Mouse (Mus musculus) cortical plate, adult 2 months (tissue): ENCODE measurements around the gene Smarcd3. TPM values are rescaled to one million over a fixed set of nuclear protein-coding genes. Genes with fewer than 3 reads are reported as not detected.
A peak's percentile ranks its signal among the peaks of the same experiment; 100 is the strongest.

ENCODE experiments used
- H3K27ac ChIP-seq: fragments of 200-500 bp; 2 replicates; pipeline ENCODE4 v1.5.1; 2012; ENCODE audit warnings: low read length, control low read depth, inconsistent platforms; ENCODE audit not compliant: insufficient read depth
- H3K4me1 ChIP-seq: fragments of 200-500 bp; 2 replicates; pipeline ENCODE4 v1.6.1; 2011; ENCODE audit warnings: low read length; ENCODE audit not compliant: control insufficient read depth, insufficient read depth
- H3K4me3 ChIP-seq: fragments of 200-500 bp; 2 replicates; pipeline ENCODE4 v1.5.1; 2011; ENCODE audit warnings: mild to moderate bottlenecking, low read length, control low read depth; ENCODE audit not compliant: insufficient read depth
- CTCF ChIP-seq: fragments of 200-500 bp; IDR thresholded peaks from 2 replicates; pipeline ENCODE4 v1.5.1; 2011; ENCODE audit warnings: mild to moderate bottlenecking, control low read depth, low read length; ENCODE audit not compliant: insufficient read depth; ENCODE audit errors: extremely low read depth
- POLR2A ChIP-seq: fragments of 200-500 bp; IDR thresholded peaks from 2 replicates; pipeline ENCODE4 v1.6.1; 2011; ENCODE audit warnings: mild to moderate bottlenecking, low read length, control low read depth; ENCODE audit not compliant: insufficient read depth; ENCODE audit errors: extremely low read depth
- polyA plus RNA-seq: library from polyadenylated mRNA; depleted of rRNA; stranded (reverse); fragments of >200 nt; gene quantifications from 2 replicates; pipeline ENCODE4 v1.2.3, GENCODE M21; 2012

The Smarcd3 gene
- polyA plus RNA-seq, 1 experiment: 97.9 TPM

DNA sequence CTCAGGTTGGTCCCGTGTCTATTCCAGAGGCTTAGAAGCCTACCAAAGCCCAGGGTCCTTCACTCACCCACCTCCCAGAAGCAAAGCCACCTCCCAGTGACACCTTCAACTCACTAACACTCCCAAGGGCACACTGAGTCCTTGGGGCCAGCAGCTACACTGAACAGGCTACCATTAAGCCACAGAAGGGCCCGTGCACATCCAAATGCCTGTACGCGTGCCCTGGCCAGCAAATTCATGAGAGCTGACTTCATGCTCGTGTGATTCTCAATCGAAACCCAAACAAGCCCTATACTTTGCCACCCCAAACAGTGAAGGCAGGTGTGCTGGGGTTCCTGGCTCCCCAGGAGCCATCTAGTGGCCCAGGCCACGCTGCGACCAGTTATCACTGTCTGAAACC, 3.6 kb downstream of the Smarcd3 start:
- TF ChIP-seq POLR2A: no peak
- TF ChIP-seq CTCF: no peak
- peaks cover 5% of the 10 kb centered on the region; the same call in 1 of the 2 replicates for H3K4me1 ChIP-seq
- H3K4me3 ChIP-seq: no peak overlapping the region

GRCm38 (mm10) chr5:24620116-24620515, 4.1 kb downstream of the Smarcd3 start:
- no peak overlapping the region for H3K27ac ChIP-seq
- TF ChIP-seq CTCF: no peak
- TF ChIP-seq POLR2A: no peak
- H3K4me3 ChIP-seq: no peak overlapping the region
- H3K4me1 ChIP-seq: peaks cover 5% of the 10 kb centered on the region; the same call in 1 of the 2 replicates

More for the DNA sequence above, 3.6 kb downstream of the Smarcd3 start:
- no peak overlapping the region for H3K27ac ChIP-seq

- H3K27ac ChIP-seq: no peak overlapping the region
- TF ChIP-seq POLR2A (no peak), CTCF (no peak)
- no peak overlapping the region for H3K4me3 ChIP-seq
- peaks cover 2% of the 10 kb centered on the region; the same call in 1 of the 2 replicates for H3K4me1 ChIP-seq
These were observed 5.3 kb downstream of the Smarcd3 start for GRCm38 (mm10) chr5:24618921-24619320.

GRCm38 (mm10) chr5:24615097-24615496, 9.1 kb downstream of the Smarcd3 start:
- Histone ChIP-seq H3K27ac (no peak overlapping the region), H3K4me1 (peaks cover 2% of the 10 kb centered on the region; the same call in 1 of the 2 replicates), H3K4me3 (no peak overlapping the region)
- no peak for TF ChIP-seq CTCF
- TF ChIP-seq POLR2A: no peak

DNA sequence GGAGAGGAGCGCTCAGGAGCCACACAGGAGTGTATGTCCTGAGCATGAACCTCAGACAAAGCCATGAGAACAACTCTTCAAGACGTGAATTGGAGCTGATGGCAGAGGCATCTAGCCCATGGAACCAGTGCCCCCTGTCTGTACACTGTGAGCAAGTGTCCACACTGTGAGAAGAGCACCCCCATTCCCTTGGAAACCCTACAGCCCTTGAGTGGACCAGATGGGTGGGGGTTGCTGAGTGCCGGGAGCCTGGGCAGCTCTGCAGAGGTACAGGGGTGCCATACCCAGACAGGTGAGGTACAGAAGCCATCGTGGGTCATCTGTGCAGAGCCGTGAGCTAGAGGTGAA, 11.9 kb downstream of the Smarcd3 start:
- no peak for TF ChIP-seq POLR2A
- TF ChIP-seq CTCF: no peak
- Histone ChIP-seq H3K4me3 (no peak overlapping the region), H3K27ac (no peak overlapping the region), H3K4me1 (peaks cover 2% of the 10 kb centered on the region; the same call in 1 of the 2 replicates)

DNA sequence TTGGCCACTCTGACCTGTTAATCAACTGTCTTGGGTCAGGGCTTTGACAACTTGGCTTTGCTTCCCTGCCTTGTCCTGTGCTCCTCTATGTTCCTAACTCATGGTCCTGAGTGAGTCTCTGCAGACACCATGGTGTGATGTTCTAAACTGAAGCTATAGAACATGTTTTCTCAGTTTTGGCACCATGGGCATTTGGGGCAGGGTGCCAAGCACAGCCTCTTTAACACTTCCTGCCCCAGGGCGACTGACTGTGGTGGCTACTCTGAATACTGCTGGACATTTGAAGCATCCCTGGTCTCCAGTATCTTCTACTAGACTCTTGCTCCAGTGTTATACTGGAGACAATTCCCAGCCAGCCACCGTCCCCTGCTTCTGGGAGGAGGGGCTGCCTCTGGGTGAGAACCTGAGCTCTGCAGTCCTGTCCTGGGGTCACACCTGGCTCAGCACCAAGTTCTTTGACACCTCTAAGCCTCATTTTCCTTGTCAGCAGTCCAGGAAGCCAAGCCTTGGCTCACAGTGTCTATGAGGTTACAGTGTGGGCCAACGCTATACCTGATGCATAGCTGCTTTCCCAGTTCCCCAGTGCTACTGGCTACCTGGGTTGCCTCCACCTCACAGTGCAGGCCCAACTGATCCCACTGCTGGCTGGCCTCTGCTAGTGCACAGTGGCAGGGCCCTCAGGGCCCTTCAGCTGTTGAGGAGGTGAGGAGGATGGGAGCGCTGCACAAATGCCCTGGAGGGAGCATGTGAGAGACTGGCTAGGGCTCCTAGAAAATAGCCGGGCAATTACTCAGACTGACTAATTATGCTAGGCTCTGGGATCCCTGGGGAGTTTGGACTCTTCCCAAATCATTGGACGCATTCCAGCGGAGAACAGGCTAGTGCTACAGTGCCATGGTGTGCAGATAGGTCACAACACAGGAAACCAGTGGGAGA, 12.6 kb downstream of the Smarcd3 start:
- Histone ChIP-seq H3K4me3 (no peak overlapping the region), H3K27ac (no peak overlapping the region), H3K4me1 (peaks cover 2% of the 10 kb centered on the region; the same call in 1 of the 2 replicates)
- no peak for TF ChIP-seq POLR2A
- no peak for TF ChIP-seq CTCF

GRCm38 (mm10) chr5:24609388-24609787, 14.8 kb downstream of the Smarcd3 start:
- Histone ChIP-seq H3K4me3 (no peak overlapping the region), H3K4me1 (peaks cover 5% of the 10 kb centered on the region), H3K27ac (no peak overlapping the region)
- TF ChIP-seq CTCF: no peak
- TF ChIP-seq POLR2A: no peak

GRCm38 (mm10) chr5:24605980-24606665, 18.1 kb downstream of the Smarcd3 start:
- TF ChIP-seq POLR2A (no peak), CTCF (no peak)
- no peak overlapping the region for H3K27ac ChIP-seq
- H3K4me1 ChIP-seq: peaks cover 3% of the 10 kb centered on the region; the same call in 1 of the 2 replicates
- peak overlapping the region; percentile 35; the same call in 1 of the 2 replicates for H3K4me3 ChIP-seq

DNA sequence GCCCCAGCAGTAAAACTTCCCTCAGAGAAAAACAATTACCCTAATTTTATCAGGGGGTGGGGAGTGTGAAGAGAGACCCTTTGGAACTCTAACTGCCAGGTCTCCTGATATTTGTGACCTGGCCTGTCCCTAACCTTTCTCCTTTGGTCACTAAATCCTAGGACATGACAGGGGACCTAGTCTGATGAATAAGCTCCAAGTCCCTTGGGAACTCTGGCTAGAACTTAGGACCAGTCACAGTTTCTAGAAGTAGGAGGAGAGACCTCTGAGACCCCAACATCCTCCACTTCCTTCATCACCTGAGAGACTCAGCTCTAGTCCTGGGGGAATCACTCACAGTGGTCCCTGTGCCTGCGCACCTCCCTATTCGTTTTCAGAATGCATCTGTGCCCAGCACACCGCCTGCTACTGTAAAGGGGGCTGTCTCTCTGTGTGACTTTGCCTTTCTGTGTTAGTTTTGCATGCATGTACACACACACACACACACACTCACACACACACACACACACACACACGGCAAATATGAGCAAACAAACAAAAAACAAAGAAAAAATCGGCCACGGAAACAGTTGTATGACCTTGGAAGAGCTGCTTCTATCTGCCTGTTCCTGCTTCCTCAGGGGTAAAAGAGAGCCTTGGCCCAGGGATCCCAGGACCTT, 18.8 kb downstream of the Smarcd3 start:
- Histone ChIP-seq H3K27ac (peak overlapping the region; percentile 89; the same call in 1 of the 2 replicates), H3K4me3 (peak overlapping the region; percentile 35), H3K4me1 (peaks cover 3% of the 10 kb centered on the region; the same call in 1 of the 2 replicates)
- TF ChIP-seq POLR2A: no peak
- TF ChIP-seq CTCF: no peak
